Mouse (Mus musculus) hindbrain, embryonic 13.5 days (tissue): ENCODE data around the gene Hhat. TPM values are rescaled to one million over a fixed set of nuclear protein-coding genes. Genes with fewer than 3 reads are reported as not detected.
A peak's percentile ranks its signal among the peaks of the same experiment; 100 is the strongest.

ENCODE experiments used
- ATAC-seq: fragments of 200-750 bp; cut with Nextera tagmentation; 2 replicates; pipeline ENCODE4 v1.8.0; 2017; ENCODE audit warnings: moderate TSS enrichment; ENCODE audit not compliant: low FRiP score
- H3K27ac ChIP-seq: fragments of 300-500 bp; sonication (generic); 2 replicates; pipeline ENCODE4 v1.5.1; 2015; ENCODE audit warnings: inconsistent platforms, mild to moderate bottlenecking, moderate library complexity
- H3K27me3 ChIP-seq: fragments of 300-500 bp; sonication (generic); 2 replicates; pipeline ENCODE4 v1.6.1; 2015; ENCODE audit warnings: mild to moderate bottlenecking, inconsistent platforms
- H3K36me3 ChIP-seq: fragments of 300-500 bp; sonication (generic); 2 replicates; pipeline ENCODE4 v1.6.1; 2015; ENCODE audit warnings: mild to moderate bottlenecking, inconsistent platforms
- H3K4me1 ChIP-seq: fragments of 300-500 bp; sonication (generic); replicated peaks from 2 replicates; pipeline ENCODE4 v1.6.1; 2015; ENCODE audit warnings: inconsistent platforms
- H3K4me2 ChIP-seq: fragments of 300-500 bp; sonication (generic); 2 replicates; pipeline ENCODE4 v1.6.1; 2015; ENCODE audit warnings: inconsistent platforms, mild to moderate bottlenecking, moderate library complexity
- H3K4me3 ChIP-seq: fragments of 300-500 bp; sonication (generic); 2 replicates; pipeline ENCODE4 v1.5.1; 2015; ENCODE audit warnings: mild to moderate bottlenecking, inconsistent platforms
- H3K9ac ChIP-seq: fragments of 300-500 bp; sonication (generic); 2 replicates; pipeline ENCODE4 v1.6.1; 2015; ENCODE audit warnings: mild to moderate bottlenecking, inconsistent platforms
- H3K9me3 ChIP-seq: fragments of 300-500 bp; sonication (generic); 2 replicates; pipeline ENCODE4 v1.6.1; 2016; ENCODE audit warnings: inconsistent platforms
- WGBS: fragments of 180-500 bp; shearing (Covaris S2); methylation state at CpG from one replicate; pipeline ENCODE4 v1.1.7; 2015; 5-methylcytosine and 5-hydroxymethylcytosine counted together
- polyA plus RNA-seq: library from polyadenylated mRNA; unstranded; fragments of >200 nt; fragmentation: Nextera tagmentation; extraction: Ambion mirVana; gene quantifications from 2 replicates; pipeline ENCODE4 v1.2.1, GENCODE M21; 2015

The Hhat gene
- 3.6 and 4.6 TPM in 2 replicates for polyA plus RNA-seq

- H3K9ac ChIP-seq = peak within 1 kb of the TSS; percentile 96
- H3K4me1 ChIP-seq = peaks cover 18% of the 10 kb centered on the region
- peak within 1 kb of the TSS; percentile 94 for H3K27ac ChIP-seq
- under 1% methylated on average over 63 of the region's 70 CpGs for WGBS
- ATAC-seq = peak; percentile 88
- H3K27me3 ChIP-seq = 0 out of 2 replicates have a peak, but pooled peaks cover 3% of the 10 kb centered on the region
- H3K4me3 ChIP-seq = peak within 1 kb of the TSS; percentile 71
- no peaks in the 10 kb centered on the region for H3K9me3 ChIP-seq
- no peaks in the 10 kb centered on the region for H3K36me3 ChIP-seq
- H3K4me2 ChIP-seq = peak within 1 kb of the TSS; percentile 89
Measured at GRCm38 (mm10) chr1:192770495-192771331, at the start of gene Hhat. TSS of gene Hhat (minus strand) at chr1:192771223.

- Histone ChIP-seq H3K27me3 (no peaks in the 10 kb centered on the region), H3K9ac (no peak overlapping the region), H3K4me1 (peaks cover 17% of the 10 kb centered on the region), H3K36me3 (no peaks in the 10 kb centered on the region), H3K4me3 (no peak overlapping the region), H3K4me2 (no peak overlapping the region), H3K9me3 (no peaks in the 10 kb centered on the region), H3K27ac (no peak overlapping the region)
- no peak for ATAC-seq
- 90% methylated on average over 5 of the region's 5 CpGs for WGBS
Measured at GRCm38 (mm10) chr1:192818334-192818733, 47.3 kb upstream of the Hhat start.

GRCm38 (mm10) chr1:192815789-192816188 lies 44.8 kb upstream of the Hhat start:
- no peaks in the 10 kb centered on the region for H3K36me3 ChIP-seq
- H3K9me3 ChIP-seq = no peaks in the 10 kb centered on the region
- no peak overlapping the region for H3K4me3 ChIP-seq
- no peaks in the 10 kb centered on the region for H3K27me3 ChIP-seq
- 61% methylated on average over 2 of the region's 2 CpGs for WGBS
- no peak overlapping the region for H3K4me2 ChIP-seq
- H3K27ac ChIP-seq = no peak overlapping the region
- ATAC-seq = no peak
- no peak overlapping the region for H3K9ac ChIP-seq
- H3K4me1 ChIP-seq = peaks cover 6% of the 10 kb centered on the region; the same call in 1 of the 2 replicates

- WGBS = 31% methylated on average over 3 of the region's 3 CpGs
- no peaks in the 10 kb centered on the region for H3K9me3 ChIP-seq
- peaks cover 6% of the 10 kb centered on the region; the same call in 1 of the 2 replicates for H3K4me1 ChIP-seq
- H3K27me3 ChIP-seq = no peaks in the 10 kb centered on the region
- ATAC-seq = no peak
- H3K36me3 ChIP-seq = no peaks in the 10 kb centered on the region
- H3K9ac ChIP-seq = no peak overlapping the region
- H3K27ac ChIP-seq = no peak overlapping the region
- no peak overlapping the region for H3K4me3 ChIP-seq
- no peak overlapping the region for H3K4me2 ChIP-seq
Measured at GRCm38 (mm10) chr1:192814700-192815099, 43.7 kb upstream of the Hhat start.

- Histone ChIP-seq H3K4me2 (no peak overlapping the region), H3K4me1 (peaks cover 6% of the 10 kb centered on the region; the same call in 1 of the 2 replicates)
- 92% methylated on average over 9 of the region's 9 CpGs for WGBS
Measured at GRCm38 (mm10) chr1:192812758-192813157, 41.7 kb upstream of the Hhat start.

GRCm38 (mm10) chr1:192812290-192812689 lies 41.3 kb upstream of the Hhat start:
- WGBS = 92% methylated on average over 5 of the region's 5 CpGs

More at GRCm38 (mm10) chr1:192812758-192813157, 41.7 kb upstream of the Hhat start:
- Histone ChIP-seq H3K9ac (no peak overlapping the region), H3K9me3 (no peaks in the 10 kb centered on the region), H3K36me3 (no peaks in the 10 kb centered on the region), H3K27ac (no peak overlapping the region), H3K27me3 (no peaks in the 10 kb centered on the region), H3K4me3 (no peak overlapping the region)
- ATAC-seq = no peak

GRCm38 (mm10) chr1:192806168-192807157 lies 35.4 kb upstream of the Hhat start:
- no peak overlapping the region for H3K27ac ChIP-seq
- H3K4me3 ChIP-seq = no peak overlapping the region
- no peaks in the 10 kb centered on the region for H3K36me3 ChIP-seq
- no peaks in the 10 kb centered on the region for H3K9me3 ChIP-seq
- 65% methylated on average over 10 of the region's 10 CpGs for WGBS
- H3K9ac ChIP-seq = no peak overlapping the region
- H3K4me2 ChIP-seq = no peak overlapping the region
- no peak for ATAC-seq
- H3K27me3 ChIP-seq = no peaks in the 10 kb centered on the region
- no peaks in the 10 kb centered on the region for H3K4me1 ChIP-seq

More at GRCm38 (mm10) chr1:192812290-192812689, 41.3 kb upstream of the Hhat start:
- Histone ChIP-seq H3K4me3 (no peak overlapping the region), H3K27me3 (no peaks in the 10 kb centered on the region), H3K9me3 (no peaks in the 10 kb centered on the region), H3K36me3 (no peaks in the 10 kb centered on the region), H3K4me1 (peaks cover 6% of the 10 kb centered on the region; the same call in 1 of the 2 replicates), H3K4me2 (no peak overlapping the region), H3K9ac (no peak overlapping the region), H3K27ac (no peak overlapping the region)
- ATAC-seq = no peak

- Histone ChIP-seq H3K36me3 (no peaks in the 10 kb centered on the region), H3K4me3 (no peak overlapping the region), H3K27ac (no peak overlapping the region), H3K27me3 (no peaks in the 10 kb centered on the region), H3K4me1 (peaks cover 20% of the 10 kb centered on the region), H3K9me3 (no peaks in the 10 kb centered on the region), H3K9ac (no peak overlapping the region), H3K4me2 (no peak overlapping the region)
- 90% methylated on average over 8 of the region's 8 CpGs for WGBS
- ATAC-seq = no peak
Measured at GRCm38 (mm10) chr1:192800338-192800737, 29.3 kb upstream of the Hhat start.

- H3K27me3 ChIP-seq = no peaks in the 10 kb centered on the region
- H3K4me2 ChIP-seq = no peak overlapping the region
- peak overlapping the region; percentile 5; the same call in 1 of the 2 replicates for H3K9ac ChIP-seq
- H3K4me3 ChIP-seq = no peak overlapping the region
- H3K36me3 ChIP-seq = no peaks in the 10 kb centered on the region
- H3K4me1 ChIP-seq = peaks cover 20% of the 10 kb centered on the region
- ATAC-seq = no peak; the same call in 1 of the 2 replicates
- 37% methylated on average over 10 of the region's 10 CpGs for WGBS
- no peaks in the 10 kb centered on the region for H3K9me3 ChIP-seq
- H3K27ac ChIP-seq = peak overlapping the region; percentile 48; the same call in 1 of the 2 replicates
Measured at GRCm38 (mm10) chr1:192799165-192799991, 28.4 kb upstream of the Hhat start.

- Histone ChIP-seq H3K4me2 (no peak overlapping the region), H3K27me3 (no peaks in the 10 kb centered on the region), H3K27ac (0 out of 2 replicates have a peak overlapping the region, but pooled peaks have one; percentile 25), H3K36me3 (no peaks in the 10 kb centered on the region), H3K9ac (peak overlapping the region; percentile 19; the same call in 1 of the 2 replicates), H3K4me3 (no peak overlapping the region), H3K4me1 (peaks cover 20% of the 10 kb centered on the region), H3K9me3 (no peaks in the 10 kb centered on the region)
- ATAC-seq = no peak
- 75% methylated on average over 16 of the region's 16 CpGs for WGBS
Measured at GRCm38 (mm10) chr1:192798212-192799164, 27.5 kb upstream of the Hhat start.

GRCm38 (mm10) chr1:192797011-192797274 lies 25.9 kb upstream of the Hhat start:
- Histone ChIP-seq H3K9me3 (no peaks in the 10 kb centered on the region), H3K4me3 (no peak overlapping the region), H3K4me1 (peaks cover 22% of the 10 kb centered on the region), H3K4me2 (no peak overlapping the region), H3K27ac (peak overlapping the region; percentile 76), H3K27me3 (no peaks in the 10 kb centered on the region), H3K36me3 (no peaks in the 10 kb centered on the region), H3K9ac (no peak overlapping the region)
- ATAC-seq = no peak
- WGBS = 41% methylated on average over 3 of the region's 3 CpGs
